In genomic region chr15:77368818-77369320, GRCm38 (mm10) we compare ENCODE assay signal across 7 mouse cellular contexts. TPM values are rescaled to one million over a fixed set of nuclear protein-coding genes. Genes with fewer than 3 reads are reported as not detected.
A peak's percentile ranks its signal among the peaks of the same experiment; 100 is the strongest.
DNase-seq lines count a peak whose midpoint lies in the region; ATAC-seq and TF ChIP-seq lines count a peak whose summit lies in the region.

No protein-coding gene starts in this region.

- intact Hi-C loops in heart, postnatal 10 days (cut with DNase I): loop anchor here (2.0 to 5.0 kb wide), 3 partner anchors 267 to 397 kb away; no protein-coding TSS in a partner anchor

- H3K36me3 ChIP-seq in heart, embryonic 10.5 days: no peaks in the 10 kb centered on the region
- H3K36me3 ChIP-seq in lung, embryonic 15.5 days: no peaks in the 10 kb centered on the region
- no peaks in the 10 kb centered on the region for H3K36me3 ChIP-seq in hindbrain, postnatal 0 days (ENCODE audit: insufficient read depth, low read length)
- no peaks in the 10 kb centered on the region for H3K36me3 ChIP-seq in neural tube, embryonic 15.5 days

- ATAC-seq in lung, embryonic 15.5 days (ENCODE audit: borderline replicate concordance, extremely low read depth, low FRiP score, low TSS enrichment): no peak
- no peak for ATAC-seq in hindbrain, postnatal 0 days
- no peak for ATAC-seq in neural tube, embryonic 15.5 days (ENCODE audit: low FRiP score)

- 81% methylated on average over 12 of the region's 12 CpGs for WGBS in heart, embryonic 10.5 days
- WGBS in lung, embryonic 15.5 days: 73% methylated on average over 12 of the region's 12 CpGs
- WGBS in hindbrain, postnatal 0 days: 84% methylated on average over 12 of the region's 12 CpGs
- WGBS in neural tube, embryonic 15.5 days: 88% methylated on average over 12 of the region's 12 CpGs

- no peaks in the 10 kb centered on the region for H3K9me3 ChIP-seq in heart, embryonic 10.5 days
- H3K9me3 ChIP-seq in lung, embryonic 15.5 days: no peaks in the 10 kb centered on the region
- H3K9me3 ChIP-seq in hindbrain, postnatal 0 days (ENCODE audit: low read length): no peaks in the 10 kb centered on the region
- H3K9me3 ChIP-seq in neural tube, embryonic 15.5 days (replicated peaks): no peaks in the 10 kb centered on the region

- H3K27me3 ChIP-seq in heart, embryonic 10.5 days (ENCODE audit: insufficient read depth, poor library complexity, severe bottlenecking): no peaks in the 10 kb centered on the region
- H3K27me3 ChIP-seq in lung, embryonic 15.5 days: no peaks in the 10 kb centered on the region
- no peaks in the 10 kb centered on the region for H3K27me3 ChIP-seq in hindbrain, postnatal 0 days (ENCODE audit: insufficient read depth, low read length)
- H3K27me3 ChIP-seq in neural tube, embryonic 15.5 days (replicated peaks): no peaks in the 10 kb centered on the region

- H3K9ac ChIP-seq in lung, embryonic 15.5 days: no peak overlapping the region
- H3K9ac ChIP-seq in hindbrain, postnatal 0 days (replicated peaks; ENCODE audit: low read length): no peak overlapping the region
- H3K9ac ChIP-seq in neural tube, embryonic 15.5 days (replicated peaks): 0 out of 2 replicates have a peak overlapping the region, but pooled peaks have one; percentile 30

- peak overlapping the region; percentile 77; the same call in 1 of the 2 replicates for H3K27ac ChIP-seq in heart, embryonic 10.5 days
- H3K27ac ChIP-seq in lung, embryonic 15.5 days: no peak overlapping the region; the same call in 1 of the 2 replicates
- H3K27ac ChIP-seq in hindbrain, postnatal 0 days: peak overlapping the region; percentile 93; the same call in 1 of the 2 replicates
- peak overlapping the region; percentile 86 for H3K27ac ChIP-seq in neural tube, embryonic 15.5 days (replicated peaks)

- peak overlapping the region; percentile 39 for H3K4me2 ChIP-seq in lung, embryonic 15.5 days
- H3K4me2 ChIP-seq in hindbrain, postnatal 0 days (ENCODE audit: low read depth, low read length): no peak overlapping the region
- H3K4me2 ChIP-seq in neural tube, embryonic 15.5 days: no peak overlapping the region

- no peak for TF ChIP-seq CTCF in hindbrain, postnatal 0 days (IDR thresholded peaks at IDR 0.05; ENCODE audit: low read depth)

- DNase-seq in heart, embryonic 10.5 days (ENCODE audit: low spot score): no peak
- no peak for DNase-seq in heart, postnatal 10 days
- DNase-seq in lung, postnatal 25 days (ENCODE audit: low spot score): no peak
- no peak for DNase-seq in hindbrain, postnatal 0 days (ENCODE audit: low spot score)
- DNase-seq in right cerebral cortex, postnatal 4 days: no peak

- peaks cover 30% of the 10 kb centered on the region for H3K4me1 ChIP-seq in heart, embryonic 10.5 days
- peaks cover 25% of the 10 kb centered on the region for H3K4me1 ChIP-seq in lung, embryonic 15.5 days
- H3K4me1 ChIP-seq in hindbrain, postnatal 0 days (ENCODE audit: insufficient read depth, low read length): peaks cover 21% of the 10 kb centered on the region; the same call in 1 of the 2 replicates
- peaks cover 26% of the 10 kb centered on the region for H3K4me1 ChIP-seq in neural tube, embryonic 15.5 days

- H3K4me3 ChIP-seq in heart, embryonic 10.5 days: no peak overlapping the region
- H3K4me3 ChIP-seq in lung, embryonic 15.5 days: no peak overlapping the region
- H3K4me3 ChIP-seq in hindbrain, postnatal 0 days (ENCODE audit: low read length): no peak overlapping the region
- H3K4me3 ChIP-seq in neural tube, embryonic 15.5 days (replicated peaks): no peak overlapping the region

RNA-seq across cellular contexts. Expression of gene Apol7a, which starts 30.0 kb away (rescaled TPM):
- polyA plus RNA-seq in heart, embryonic 10.5 days (2016; fragmentation: Nextera tagmentation; extraction: Ambion mirVana): 0.34 TPM in 1 of 2 replicates, not detected in the other
- under 1 TPM; 0.17 to 0.34 TPM for total RNA-seq in heart, postnatal 10 days (2021)
- 0.09 TPM in 1 of 2 replicates, not detected in the other for polyA plus RNA-seq in lung, embryonic 15.5 days (2015; fragmentation: Nextera tagmentation; extraction: Ambion mirVana)
- not detected in 2 replicates for total RNA-seq in hindbrain, postnatal 0 days (2014; rRNA removed)
- not detected in 2 replicates for polyA plus RNA-seq in hindbrain, postnatal 0 days (2015; fragmentation: Nextera tagmentation; extraction: Ambion mirVana)
- 0.19 TPM in 1 of 2 replicates, not detected in the other for polyA plus RNA-seq in neural tube, embryonic 15.5 days (2015; fragmentation: Nextera tagmentation; extraction: Ambion mirVana)

RNA-seq across cellular contexts. Expression of gene Apol9a, which starts 42.1 kb away (rescaled TPM):
- polyA plus RNA-seq in heart, embryonic 10.5 days (2016; fragmentation: Nextera tagmentation; extraction: Ambion mirVana): 0.57 TPM in 1 of 2 replicates, not detected in the other
- under 1 TPM in 1 of 2 experiments, not detected in 1; 0.17 TPM for total RNA-seq in heart, postnatal 10 days (2021)
- 0.30 TPM in 1 of 2 replicates, not detected in the other for polyA plus RNA-seq in lung, embryonic 15.5 days (2015; fragmentation: Nextera tagmentation; extraction: Ambion mirVana)
- 0.43 and 7.8 TPM in 2 replicates for total RNA-seq in hindbrain, postnatal 0 days (2014; rRNA removed)
- polyA plus RNA-seq in hindbrain, postnatal 0 days (2015; fragmentation: Nextera tagmentation; extraction: Ambion mirVana): 1.0 and 1.2 TPM in 2 replicates
- polyA plus RNA-seq in neural tube, embryonic 15.5 days (2015; fragmentation: Nextera tagmentation; extraction: Ambion mirVana): 0.28 and 0.37 TPM in 2 replicates
